Mouse (Mus musculus) liver, adult 2 months (tissue): ENCODE measurements around the gene Car7. TPM values are rescaled to one million over a fixed set of nuclear protein-coding genes. Genes with fewer than 3 reads are reported as not detected.

ENCODE experiments used
- DNase-seq: peaks from one replicate; pipeline ENCODE4 v3.0.0-alpha.2; 2011; ENCODE audit warnings: low read depth, low spot score; ENCODE audit errors: extremely low read depth
- H3K27ac ChIP-seq: fragments of 200-500 bp; replicated peaks from 2 replicates; pipeline ENCODE4 v1.5.1; 2012; ENCODE audit warnings: low read depth, mild to moderate bottlenecking, control low read depth, inconsistent platforms, low read length; ENCODE audit not compliant: insufficient read depth
- H3K27me3 ChIP-seq: fragments of 200-500 bp; 2 replicates; pipeline ENCODE4 v1.6.1; 2012; ENCODE audit warnings: mild to moderate bottlenecking, moderate library complexity, low read length, inconsistent platforms; ENCODE audit not compliant: control insufficient read depth, insufficient read depth
- H3K36me3 ChIP-seq: fragments of 200-500 bp; 2 replicates; pipeline ENCODE4 v1.6.1; 2012; ENCODE audit warnings: low read length, inconsistent platforms; ENCODE audit not compliant: control insufficient read depth, insufficient read depth
- H3K4me1 ChIP-seq: fragments of 200-500 bp; 2 replicates; pipeline ENCODE4 v1.6.1; 2011; ENCODE audit warnings: low read length; ENCODE audit not compliant: control insufficient read depth, insufficient read depth
- H3K4me3 ChIP-seq: fragments of 200-500 bp; 2 replicates; pipeline ENCODE4 v1.5.1; 2011; ENCODE audit warnings: low read depth, mild to moderate bottlenecking, control low read depth, low read length, moderate library complexity; ENCODE audit not compliant: insufficient read depth
- H3K79me2 ChIP-seq: fragments of 200-500 bp; 2 replicates; pipeline ENCODE4 v1.6.1; 2012; ENCODE audit warnings: inconsistent platforms, mild to moderate bottlenecking, low read length, moderate library complexity; ENCODE audit not compliant: control insufficient read depth, insufficient read depth
- H3K9ac ChIP-seq: fragments of 200-500 bp; 2 replicates; pipeline ENCODE4 v1.6.1; 2012; ENCODE audit warnings: low read depth, mild to moderate bottlenecking, control low read depth, inconsistent platforms, low read length
- CTCF ChIP-seq: fragments of 200-500 bp; IDR thresholded peaks from 2 replicates; pipeline ENCODE4 v1.5.1; 2011; ENCODE audit warnings: low read depth, low read length, control low read depth
- POLR2A ChIP-seq: fragments of 200-500 bp; IDR thresholded peaks from 2 replicates; pipeline ENCODE4 v1.6.1; 2011; ENCODE audit warnings: low read length, control low read depth; ENCODE audit not compliant: insufficient read depth; ENCODE audit errors: extremely low read depth
- WGBS: fragments of 180-500 bp; shearing (Covaris S2); methylation state at CpG from one replicate; pipeline ENCODE4 v1.1.7; 2018; 5-methylcytosine and 5-hydroxymethylcytosine counted together
- polyA plus RNA-seq: library from polyadenylated mRNA; depleted of rRNA; stranded (reverse); fragments of >200 nt; gene quantifications from 2 replicates; pipeline ENCODE4 v1.2.3, GENCODE M21; 2012
- total RNA-seq: library from RNA; depleted of rRNA; stranded (reverse); fragments of >200 nt; gene quantifications from 2 replicates; pipeline ENCODE4 v1.2.3, GENCODE M21; 2014

The Car7 gene
- total and polyA plus RNA-seq, 2 experiments = 1.0 to 2.6 TPM

- DNase-seq = no peak
- Histone ChIP-seq H3K27ac (no peak overlapping the region), H3K79me2 (no peaks in the 10 kb centered on the region), H3K4me1 (no peaks in the 10 kb centered on the region), H3K27me3 (no peaks in the 10 kb centered on the region), H3K36me3 (no peaks in the 10 kb centered on the region), H3K9ac (no peak overlapping the region), H3K4me3 (no peak overlapping the region)
- no peak for TF ChIP-seq POLR2A
- TF ChIP-seq CTCF = no peak
- 72% methylated on average over 4 of the region's 4 CpGs for WGBS
Measured at GRCm38 (mm10) chr8:104555191-104555590, 20.7 kb downstream of the Car7 start.

DNA sequence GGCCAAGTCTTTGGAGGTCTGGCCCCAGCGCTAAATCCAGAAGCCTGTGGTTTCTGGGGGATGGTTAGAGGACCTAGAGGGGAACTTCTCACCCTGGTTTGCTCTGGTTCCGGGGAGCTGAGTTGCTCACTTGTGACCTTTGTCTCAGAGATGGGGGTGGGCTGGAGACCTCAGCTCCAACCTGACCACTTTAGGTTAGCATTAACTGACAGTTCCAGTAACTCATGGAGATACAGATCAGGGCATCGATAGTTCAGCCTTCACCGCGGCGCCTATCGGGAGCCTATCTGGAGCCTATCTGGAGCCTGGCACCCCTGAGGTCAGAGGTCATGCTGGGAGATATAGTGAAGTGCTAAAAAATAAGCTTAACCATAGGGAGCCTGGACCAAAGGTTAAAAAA lies 22.7 kb downstream of the Car7 start:
- no peak for DNase-seq
- no peaks in the 10 kb centered on the region for H3K36me3 ChIP-seq
- H3K4me3 ChIP-seq = no peak overlapping the region
- TF ChIP-seq CTCF (no peak), POLR2A (no peak)
- no peak overlapping the region for H3K27ac ChIP-seq
- no peaks in the 10 kb centered on the region for H3K27me3 ChIP-seq
- H3K79me2 ChIP-seq = no peaks in the 10 kb centered on the region
- no peaks in the 10 kb centered on the region for H3K4me1 ChIP-seq
- 25% methylated on average over 7 of the region's 7 CpGs for WGBS
- H3K9ac ChIP-seq = no peak overlapping the region

DNA sequence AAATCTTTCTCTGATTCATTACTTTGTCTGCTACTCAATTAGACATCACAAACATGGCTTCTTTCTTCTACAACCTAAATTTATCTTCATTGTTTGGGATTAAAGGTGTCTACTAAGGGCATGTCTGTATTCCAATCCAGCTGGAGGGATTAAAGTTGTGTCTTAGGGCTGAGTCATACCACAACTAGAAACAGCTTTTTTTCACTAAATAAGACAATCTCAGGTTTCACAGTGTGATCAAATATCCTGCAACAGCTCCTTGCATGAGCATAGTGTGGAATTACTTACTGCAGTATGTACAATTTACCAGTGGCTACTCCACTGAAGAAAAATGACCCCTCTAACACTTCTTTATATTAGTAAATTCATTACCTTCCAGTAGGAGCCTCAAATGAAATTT lies 26.2 kb downstream of the Car7 start:
- no peaks in the 10 kb centered on the region for H3K79me2 ChIP-seq
- no peak for TF ChIP-seq CTCF
- TF ChIP-seq POLR2A = no peak
- H3K4me1 ChIP-seq = peaks cover 2% of the 10 kb centered on the region; the same call in 1 of the 2 replicates
- no peaks in the 10 kb centered on the region for H3K27me3 ChIP-seq
- no peak overlapping the region for H3K4me3 ChIP-seq
- DNase-seq = no peak
- no peak overlapping the region for H3K9ac ChIP-seq
- H3K27ac ChIP-seq = no peak overlapping the region
- no peaks in the 10 kb centered on the region for H3K36me3 ChIP-seq

DNA sequence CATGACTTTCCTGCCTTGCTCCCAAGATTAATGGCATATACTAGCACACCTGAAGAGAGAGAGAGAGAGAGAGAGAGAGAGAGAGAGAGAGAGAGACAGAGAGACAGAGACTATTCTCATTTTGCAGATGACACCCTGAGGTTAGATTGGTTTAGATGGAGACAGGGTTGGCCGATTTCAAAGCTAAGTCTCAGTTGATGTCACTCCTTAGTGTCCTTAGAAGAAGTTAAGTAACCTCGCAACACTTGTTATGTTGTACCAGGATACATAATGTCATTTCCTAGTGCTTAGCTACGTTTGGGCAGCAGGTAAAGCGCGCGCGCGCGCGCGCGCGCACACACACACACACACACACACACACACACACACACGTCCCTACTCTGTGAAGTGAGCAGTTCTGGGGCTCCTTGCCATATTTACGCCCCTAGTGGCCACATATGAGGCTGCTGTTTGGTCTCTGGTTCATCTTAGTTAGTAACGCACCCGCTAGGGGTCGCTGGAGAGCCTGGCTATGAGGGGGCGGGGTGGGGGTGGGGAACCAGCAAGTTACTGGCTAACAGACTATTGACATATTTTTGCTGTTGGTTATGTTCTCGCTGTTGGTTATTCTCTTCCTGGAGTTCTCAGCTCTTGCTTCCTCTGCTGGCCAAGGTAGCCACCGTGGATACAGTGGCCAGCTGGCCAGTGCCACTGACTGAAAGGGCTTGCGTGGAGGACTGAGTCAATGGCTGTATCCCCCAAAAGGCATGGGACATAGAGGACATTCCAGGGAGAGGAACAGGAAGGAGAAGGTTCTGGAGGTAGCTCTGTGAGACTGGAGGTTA lies 30.4 kb downstream of the Car7 start:
- peak; percentile 92 for DNase-seq
- WGBS = 9% methylated on average over 22 of the region's 22 CpGs
- H3K27me3 ChIP-seq = no peaks in the 10 kb centered on the region
- peaks cover 2% of the 10 kb centered on the region; the same call in 1 of the 2 replicates for H3K4me1 ChIP-seq
- H3K36me3 ChIP-seq = no peaks in the 10 kb centered on the region
- no peak overlapping the region for H3K27ac ChIP-seq
- no peaks in the 10 kb centered on the region for H3K79me2 ChIP-seq
- peak; percentile 90 for TF ChIP-seq CTCF
- no peak for TF ChIP-seq POLR2A
- no peak overlapping the region for H3K9ac ChIP-seq
- H3K4me3 ChIP-seq = no peak overlapping the region

DNA sequence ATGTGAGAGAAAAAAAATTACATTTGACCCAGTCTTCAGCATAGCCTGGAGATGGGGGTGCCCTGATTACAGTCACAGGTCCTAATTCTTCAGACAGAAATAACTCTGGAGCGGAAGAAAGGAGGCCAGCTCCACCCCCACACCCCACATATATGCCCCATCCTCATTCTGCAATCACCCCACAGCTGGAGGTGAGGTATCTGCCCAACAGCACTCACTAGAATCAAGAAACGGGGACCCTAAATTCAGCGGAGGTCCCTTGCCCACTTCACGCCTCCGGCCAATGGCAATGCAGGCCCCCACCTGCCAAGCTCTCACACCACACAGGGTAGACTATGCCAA lies 30.9 kb downstream of the Car7 start:
- Histone ChIP-seq H3K36me3 (no peaks in the 10 kb centered on the region), H3K4me3 (no peak overlapping the region), H3K79me2 (no peaks in the 10 kb centered on the region), H3K9ac (no peak overlapping the region), H3K27me3 (no peaks in the 10 kb centered on the region), H3K4me1 (peaks cover 2% of the 10 kb centered on the region; the same call in 1 of the 2 replicates), H3K27ac (no peak overlapping the region)
- WGBS = 93% methylated on average over 5 of the region's 5 CpGs
- TF ChIP-seq POLR2A (no peak), CTCF (no peak)
- DNase-seq = no peak

- Histone ChIP-seq H3K9ac (no peak overlapping the region), H3K27ac (no peak overlapping the region), H3K4me3 (no peak overlapping the region), H3K36me3 (no peaks in the 10 kb centered on the region), H3K79me2 (no peaks in the 10 kb centered on the region), H3K4me1 (peaks cover 4% of the 10 kb centered on the region; the same call in 1 of the 2 replicates), H3K27me3 (no peaks in the 10 kb centered on the region)
- 45% methylated on average over 1 of the region's 1 CpGs for WGBS
- TF ChIP-seq POLR2A (no peak), CTCF (peak; percentile 24; the same call in 1 of the 2 replicates)
- DNase-seq = peak; percentile 56
Measured at GRCm38 (mm10) chr8:104569559-104569958, 35.1 kb downstream of the Car7 start.
